Mouse (Mus musculus): Measurements from ENCODE around the gene Kcnk2.

GRCm38 (mm10) chr1:189215131-189215530 lies 186.9 kb downstream of the Kcnk2 start:
- no peak for TF ChIP-seq POLR2A (IDR thresholded peaks at IDR 0.05; ENCODE audit: low read depth, low read length)
- TF ChIP-seq CTCF (IDR thresholded peaks at IDR 0.05; ENCODE audit: extremely low read depth, insufficient read depth, insufficient read length, insufficient replicate concordance) = no peak
